ENCODE assay signal across 9 mouse cellular contexts in genomic region chr2:79512374-79512773, GRCm38 (mm10). TPM values are rescaled to one million over a fixed set of nuclear protein-coding genes. Genes with fewer than 3 reads are reported as not detected.
DNase-seq lines count a peak whose midpoint lies in the region; ATAC-seq and TF ChIP-seq lines count a peak whose summit lies in the region.
"Had no signal": no experiment of that assay in that cellular context is flagged by ENCODE, and none has a peak within 500 bp of the region (broad histone marks: within the 10 kb centered on the region; RNA-seq: fewer than 3 reads in every experiment).

No protein-coding gene starts in this region.

- H3K27me3 ChIP-seq in kidney, postnatal 0 days (ENCODE audit: insufficient read depth, low read length) = no peaks in the 10 kb centered on the region
- no peaks in the 10 kb centered on the region for H3K27me3 ChIP-seq in kidney, embryonic 16.5 days (ENCODE audit: insufficient read depth, low read length)
- H3K27me3 ChIP-seq in forebrain, postnatal 0 days (ENCODE audit: insufficient read depth, low read length) = no peaks in the 10 kb centered on the region
- H3K27me3 ChIP-seq in intestine, postnatal 0 days (replicated peaks; ENCODE audit: control insufficient read depth, insufficient read depth, low read length) = no peaks in the 10 kb centered on the region
- H3K27me3 ChIP-seq in neural tube, embryonic 14.5 days (ENCODE audit: control insufficient read depth, insufficient read depth, low read length) = no peaks in the 10 kb centered on the region

- no peaks in the 10 kb centered on the region for H3K36me3 ChIP-seq in kidney, postnatal 0 days (ENCODE audit: insufficient read depth, low read length)
- no peaks in the 10 kb centered on the region for H3K36me3 ChIP-seq in kidney, embryonic 16.5 days (ENCODE audit: insufficient read depth, low read length)
- no peaks in the 10 kb centered on the region for H3K36me3 ChIP-seq in forebrain, postnatal 0 days (ENCODE audit: insufficient read depth)
- no peaks in the 10 kb centered on the region for H3K36me3 ChIP-seq in intestine, postnatal 0 days (ENCODE audit: control insufficient read depth, insufficient read depth)
- no peaks in the 10 kb centered on the region for H3K36me3 ChIP-seq in neural tube, embryonic 14.5 days (ENCODE audit: control insufficient read depth, insufficient read depth, low read length)

- H3K9ac ChIP-seq in kidney, postnatal 0 days (ENCODE audit: low read depth, low read length) = no peak overlapping the region
- no peak overlapping the region for H3K9ac ChIP-seq in kidney, embryonic 16.5 days (replicated peaks; ENCODE audit: low read length)
- H3K9ac ChIP-seq in forebrain, postnatal 0 days = no peak overlapping the region
- no peak overlapping the region for H3K9ac ChIP-seq in intestine, postnatal 0 days (ENCODE audit: low read depth, low read length)
- no peak overlapping the region for H3K9ac ChIP-seq in neural tube, embryonic 14.5 days (replicated peaks; ENCODE audit: low read depth, low read length)

- TF ChIP-seq CTCF in kidney, postnatal 0 days (IDR thresholded peaks at IDR 0.05; ENCODE audit: low read depth) = no peak
- TF ChIP-seq CTCF in forebrain, postnatal 0 days (IDR thresholded peaks at IDR 0.05; ENCODE audit: low read depth) = no peak
- no peak for TF ChIP-seq CTCF in intestine, postnatal 0 days (IDR thresholded peaks at IDR 0.05; ENCODE audit: low read depth)

- peak overlapping the region; percentile 42; the same call in 1 of the 2 replicates for H3K4me2 ChIP-seq in kidney, postnatal 0 days (ENCODE audit: low read length)
- H3K4me2 ChIP-seq in kidney, embryonic 16.5 days (replicated peaks; ENCODE audit: low read depth, low read length) = no peak overlapping the region
- H3K4me2 ChIP-seq in forebrain, postnatal 0 days (ENCODE audit: low read depth) = peak overlapping the region; percentile 29
- H3K4me2 ChIP-seq in intestine, postnatal 0 days (replicated peaks; ENCODE audit: low read depth) = peak overlapping the region; percentile 40
- peak overlapping the region; percentile 7; the same call in 1 of the 2 replicates for H3K4me2 ChIP-seq in neural tube, embryonic 14.5 days (ENCODE audit: low read depth, low read length)

- 46% methylated on average over 2 of the region's 2 CpGs for WGBS in kidney, postnatal 0 days
- WGBS in kidney, embryonic 16.5 days = 49% methylated on average over 2 of the region's 2 CpGs
- 77% methylated on average over 2 of the region's 2 CpGs for WGBS in forebrain, postnatal 0 days
- WGBS in intestine, postnatal 0 days = 58% methylated on average over 2 of the region's 2 CpGs
- WGBS in neural tube, embryonic 14.5 days = 49% methylated on average over 2 of the region's 2 CpGs

- H3K4me1 ChIP-seq in kidney, postnatal 0 days (replicated peaks; ENCODE audit: insufficient read depth, low read length) = no peaks in the 10 kb centered on the region
- H3K4me1 ChIP-seq in kidney, embryonic 16.5 days (ENCODE audit: insufficient read depth, low read length) = peaks cover 13% of the 10 kb centered on the region; the same call in 1 of the 2 replicates
- H3K4me1 ChIP-seq in forebrain, postnatal 0 days (ENCODE audit: insufficient read depth) = no peaks in the 10 kb centered on the region
- no peaks in the 10 kb centered on the region for H3K4me1 ChIP-seq in intestine, postnatal 0 days (replicated peaks; ENCODE audit: control insufficient read depth, insufficient read depth, low read length)
- no peaks in the 10 kb centered on the region for H3K4me1 ChIP-seq in neural tube, embryonic 14.5 days (ENCODE audit: control insufficient read depth, insufficient read depth, low read length)

- no peak overlapping the region for H3K27ac ChIP-seq in kidney, postnatal 0 days
- H3K27ac ChIP-seq in kidney, embryonic 16.5 days (ENCODE audit: low read length) = no peak overlapping the region
- H3K27ac ChIP-seq in forebrain, postnatal 0 days (ENCODE audit: low read depth, low read length) = no peak overlapping the region
- no peak overlapping the region for H3K27ac ChIP-seq in intestine, postnatal 0 days (ENCODE audit: low read depth, low read length)
- no peak overlapping the region for H3K27ac ChIP-seq in neural tube, embryonic 14.5 days (ENCODE audit: low read depth, low read length)

- no peak for DNase-seq in kidney, postnatal 0 days (ENCODE audit: low spot score)
- no peak for DNase-seq in forebrain, postnatal 0 days
- no peak for DNase-seq in spleen, adult 12 weeks (ENCODE audit: low spot score)
- no peak for DNase-seq in thymus, postnatal 25 days

- ATAC-seq in kidney, postnatal 0 days (replicated peaks; ENCODE audit: low FRiP score, low read depth) = no peak
- no peak for ATAC-seq in kidney, embryonic 16.5 days (ENCODE audit: low FRiP score, low TSS enrichment)
- no peak for ATAC-seq in forebrain, postnatal 0 days
- no peak for ATAC-seq in intestine, postnatal 0 days
- peak; percentile 34; the same call in 1 of the 2 replicates for ATAC-seq in neural tube, embryonic 14.5 days (ENCODE audit: low read depth)

- no peak overlapping the region for H3K4me3 ChIP-seq in kidney, postnatal 0 days (replicated peaks; ENCODE audit: low read depth, low read length)
- no peak overlapping the region for H3K4me3 ChIP-seq in kidney, embryonic 16.5 days (ENCODE audit: low read length)
- no peak overlapping the region for H3K4me3 ChIP-seq in forebrain, postnatal 0 days (ENCODE audit: low read depth, low read length)
- H3K4me3 ChIP-seq in intestine, postnatal 0 days (ENCODE audit: low read depth, low read length) = no peak overlapping the region
- no peak overlapping the region for H3K4me3 ChIP-seq in neural tube, embryonic 14.5 days (ENCODE audit: low read depth, low read length)
- H3K4me3 ChIP-seq: erythroblast, embryonic 14.5 days had no signal

- H3K9me3 ChIP-seq in kidney, postnatal 0 days (replicated peaks; ENCODE audit: low read length) = no peaks in the 10 kb centered on the region
- no peaks in the 10 kb centered on the region for H3K9me3 ChIP-seq in kidney, embryonic 16.5 days (ENCODE audit: low read length)
- H3K9me3 ChIP-seq in forebrain, postnatal 0 days (ENCODE audit: low read length) = no peaks in the 10 kb centered on the region
- no peaks in the 10 kb centered on the region for H3K9me3 ChIP-seq in intestine, postnatal 0 days (ENCODE audit: control insufficient read depth)
- no peaks in the 10 kb centered on the region for H3K9me3 ChIP-seq in neural tube, embryonic 14.5 days (ENCODE audit: control insufficient read depth, low read length)

RNA-seq across cellular contexts. Expression of gene Cerkl, which starts 55.8 kb away (rescaled TPM):
- 1.9 and 2.1 TPM in 2 replicates for polyA plus RNA-seq in kidney, postnatal 0 days (2015; fragmentation: Nextera tagmentation; extraction: Ambion mirVana)
- 1.8 and 2.0 TPM in 2 replicates for polyA plus RNA-seq in kidney, embryonic 16.5 days (2015; fragmentation: Nextera tagmentation; extraction: Ambion mirVana)
- total RNA-seq in forebrain, postnatal 0 days (2014; rRNA removed) = 0.15 and 0.52 TPM in 2 replicates
- polyA plus RNA-seq in forebrain, postnatal 0 days (2015; fragmentation: Nextera tagmentation; extraction: Ambion mirVana) = 1.1 and 1.2 TPM in 2 replicates
- 0.34 and 1.2 TPM in 2 replicates for polyA plus RNA-seq in intestine, postnatal 0 days (2015; fragmentation: Nextera tagmentation; extraction: Ambion mirVana)
- 1.4 and 1.6 TPM in 2 replicates for polyA plus RNA-seq in neural tube, embryonic 14.5 days (2014; fragmentation: Nextera tagmentation; extraction: Ambion mirVana)

RNA-seq across cellular contexts. Expression of gene Neurod1, which starts 55.8 kb away (rescaled TPM):
- not detected in 2 replicates for polyA plus RNA-seq in kidney, postnatal 0 days (2015; fragmentation: Nextera tagmentation; extraction: Ambion mirVana)
- not detected in 2 replicates for polyA plus RNA-seq in kidney, embryonic 16.5 days (2015; fragmentation: Nextera tagmentation; extraction: Ambion mirVana)
- 14.2 and 15.9 TPM in 2 replicates for total RNA-seq in forebrain, postnatal 0 days (2014; rRNA removed)
- polyA plus RNA-seq in forebrain, postnatal 0 days (2015; fragmentation: Nextera tagmentation; extraction: Ambion mirVana) = 29.8 and 43.0 TPM in 2 replicates
- polyA plus RNA-seq in intestine, postnatal 0 days (2015; fragmentation: Nextera tagmentation; extraction: Ambion mirVana) = 2.1 and 2.4 TPM in 2 replicates
- 23.6 and 24.1 TPM in 2 replicates for polyA plus RNA-seq in neural tube, embryonic 14.5 days (2014; fragmentation: Nextera tagmentation; extraction: Ambion mirVana)
- total RNA-seq: heart, adult 2 months had no signal
- polyA plus RNA-seq: erythroblast, embryonic 14.5 days; heart, adult 2 months had no signal
